Mouse (Mus musculus) kidney, postnatal 0 days (tissue): ENCODE measurements around the gene Ppp1r10. TPM values are rescaled to one million over a fixed set of nuclear protein-coding genes. Genes with fewer than 3 reads are reported as not detected.

Experiments
- ATAC-seq: fragments of 200-750 bp; cut with Nextera tagmentation; replicated peaks from 2 replicates; pipeline ENCODE4 v1.8.0; 2017; ENCODE audit warnings: low read depth, moderate number of reproducible peaks, moderate TSS enrichment, moderate library complexity; ENCODE audit not compliant: low FRiP score
- DNase-seq: peaks from one replicate; pipeline ENCODE4 v3.0.0-alpha.2; 2016; ENCODE audit warnings: low spot score
- H3K27ac ChIP-seq: fragments of 300-500 bp; sonication (generic); 2 replicates; pipeline ENCODE4 v1.5.1; 2014; ENCODE audit warnings: mild to moderate bottlenecking
- H3K27me3 ChIP-seq: fragments of 300-500 bp; sonication (generic); 2 replicates; pipeline ENCODE4 v1.6.1; 2014; ENCODE audit warnings: low read length, mixed read lengths; ENCODE audit not compliant: insufficient read depth
- H3K36me3 ChIP-seq: fragments of 300-500 bp; sonication (generic); 2 replicates; pipeline ENCODE4 v1.6.1; 2014; ENCODE audit warnings: low read length, mixed read lengths; ENCODE audit not compliant: insufficient read depth
- H3K4me1 ChIP-seq: fragments of 300-500 bp; sonication (generic); replicated peaks from 2 replicates; pipeline ENCODE4 v1.6.1; 2014; ENCODE audit warnings: antibody characterized with exemption, low read length, mixed read lengths; ENCODE audit not compliant: insufficient read depth
- H3K4me2 ChIP-seq: fragments of 300-500 bp; sonication (generic); 2 replicates; pipeline ENCODE4 v1.6.1; 2014; ENCODE audit warnings: mild to moderate bottlenecking, low read length, moderate library complexity, mixed read lengths
- H3K4me3 ChIP-seq: fragments of 300-500 bp; sonication (generic); replicated peaks from 2 replicates; pipeline ENCODE4 v1.5.1; 2014; ENCODE audit warnings: low read depth, low read length
- H3K9ac ChIP-seq: fragments of 300-500 bp; sonication (generic); 2 replicates; pipeline ENCODE4 v1.6.1; 2014; ENCODE audit warnings: low read depth, low read length
- H3K9me3 ChIP-seq: fragments of 300-500 bp; sonication (generic); replicated peaks from 2 replicates; pipeline ENCODE4 v1.6.1; 2016; ENCODE audit warnings: low read length, inconsistent platforms, mixed read lengths
- CTCF ChIP-seq: IDR thresholded peaks from 2 replicates; pipeline ENCODE4 v1.5.1; 2016; ENCODE audit warnings: antibody characterized with exemption, low read depth, mild to moderate bottlenecking, moderate library complexity
- WGBS: fragments of 180-500 bp; shearing (Covaris S2); extraction: QIAGEN DNeasy Blood & Tissue Kit; methylation state at CpG from one replicate; pipeline ENCODE4 v1.1.7; 2014; 5-methylcytosine and 5-hydroxymethylcytosine counted together
- polyA plus RNA-seq: library from polyadenylated mRNA; unstranded; fragments of >200 nt; fragmentation: Nextera tagmentation; extraction: Ambion mirVana; gene quantifications from 2 replicates; pipeline ENCODE4 v1.2.1, GENCODE M21; 2015

Gene Ppp1r10
- polyA plus RNA-seq, 1 experiment from 2014 or later = 28.8 TPM

- DNase-seq (no peak), ATAC-seq (no peak)
- Histone ChIP-seq H3K4me1 (no peaks in the 10 kb centered on the region; the same call in 1 of the 2 replicates), H3K9me3 (no peaks in the 10 kb centered on the region), H3K36me3 (peaks cover 53% of the 10 kb centered on the region), H3K9ac (no peak overlapping the region), H3K27ac (no peak overlapping the region), H3K4me2 (no peak overlapping the region), H3K4me3 (no peak overlapping the region), H3K27me3 (no peaks in the 10 kb centered on the region)
- WGBS = 93% methylated on average over 17 of the region's 17 CpGs
- TF ChIP-seq CTCF = no peak
These were observed 33.3 kb upstream of the Ppp1r10 start for GRCm38 (mm10) chr17:35882924-35883323.

DNA sequence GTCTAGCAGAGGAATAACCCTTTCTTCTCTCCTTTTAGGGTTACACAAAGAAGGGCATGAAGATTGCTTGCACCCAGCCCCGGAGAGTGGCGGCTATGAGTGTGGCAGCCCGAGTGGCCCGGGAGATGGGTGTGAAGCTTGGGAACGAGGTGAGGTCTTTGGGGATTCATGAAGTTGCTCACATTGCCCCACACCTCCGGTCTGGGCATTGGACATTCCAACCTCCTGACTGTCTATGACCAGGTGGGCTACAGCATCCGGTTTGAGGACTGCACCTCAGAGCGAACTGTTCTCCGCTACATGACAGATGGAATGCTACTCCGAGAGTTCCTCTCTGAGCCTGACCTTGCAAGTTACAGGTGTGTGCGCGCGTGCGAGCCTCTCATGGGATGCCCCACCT lies 32.5 kb upstream of the Ppp1r10 start:
- H3K4me2 ChIP-seq = no peak overlapping the region
- DNase-seq = no peak
- H3K4me1 ChIP-seq = no peaks in the 10 kb centered on the region; the same call in 1 of the 2 replicates
- no peak overlapping the region for H3K4me3 ChIP-seq
- H3K27me3 ChIP-seq = no peaks in the 10 kb centered on the region
- H3K27ac ChIP-seq = no peak overlapping the region
- WGBS = 96% methylated on average over 14 of the region's 14 CpGs
- peaks cover 61% of the 10 kb centered on the region for H3K36me3 ChIP-seq
- no peak for ATAC-seq
- H3K9ac ChIP-seq = no peak overlapping the region
- H3K9me3 ChIP-seq = no peaks in the 10 kb centered on the region
- no peak for TF ChIP-seq CTCF

DNA sequence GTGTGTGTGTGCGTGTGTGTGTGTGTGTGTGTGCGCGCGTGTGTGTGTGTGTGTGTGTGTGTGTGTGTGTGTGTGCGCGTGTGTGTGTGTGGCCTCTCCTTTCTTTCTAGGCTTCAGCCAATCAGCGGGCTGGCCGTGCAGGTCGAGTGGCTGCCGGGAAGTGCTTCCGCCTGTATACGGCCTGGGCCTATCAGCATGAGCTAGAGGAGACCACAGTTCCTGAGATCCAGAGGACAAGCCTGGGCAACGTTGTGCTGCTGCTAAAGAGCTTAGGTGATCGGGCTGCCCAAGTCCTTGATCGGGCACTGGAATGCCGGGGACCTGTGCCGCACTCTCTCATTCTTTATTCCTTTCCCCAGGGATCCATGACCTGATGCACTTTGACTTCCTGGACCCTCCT lies 28.5 kb upstream of the Ppp1r10 start:
- H3K4me1 ChIP-seq = no peaks in the 10 kb centered on the region
- no peak for ATAC-seq
- no peak overlapping the region for H3K27ac ChIP-seq
- peaks cover 81% of the 10 kb centered on the region for H3K36me3 ChIP-seq
- no peaks in the 10 kb centered on the region for H3K27me3 ChIP-seq
- WGBS = 90% methylated on average over 13 of the region's 17 CpGs
- no peak overlapping the region for H3K4me2 ChIP-seq
- no peak overlapping the region for H3K9ac ChIP-seq
- no peak overlapping the region for H3K4me3 ChIP-seq
- no peak for DNase-seq
- H3K9me3 ChIP-seq = no peaks in the 10 kb centered on the region
- TF ChIP-seq CTCF = no peak

- Histone ChIP-seq H3K36me3 (peaks cover 16% of the 10 kb centered on the region; the same call in 1 of the 2 replicates), H3K4me2 (peak within 1 kb of the TSS; percentile 91), H3K4me3 (peak within 1 kb of the TSS; percentile 88), H3K27me3 (no peaks in the 10 kb centered on the region), H3K9ac (peak within 1 kb of the TSS; percentile 87), H3K4me1 (peaks cover 4% of the 10 kb centered on the region; the same call in 1 of the 2 replicates), H3K27ac (peak within 1 kb of the TSS; percentile 85), H3K9me3 (no peaks in the 10 kb centered on the region)
- DNase-seq (peak; percentile 95), ATAC-seq (peak; percentile 91)
- WGBS = 2% methylated on average over 70 of the region's 86 CpGs
- no peak for TF ChIP-seq CTCF
These were observed 19.2 kb upstream of the Ppp1r10 start, which contains the start of gene 2310061I04Rik for GRCm38 (mm10) chr17:35896781-35897643. Gene 2310061I04Rik, minus strand, starts transcription at chr17:35897431.

GRCm38 (mm10) chr17:35897644-35898573 lies 18.3 kb upstream of the Ppp1r10 start:
- Histone ChIP-seq H3K27me3 (no peaks in the 10 kb centered on the region), H3K27ac (0 out of 2 replicates have a peak overlapping the region, but pooled peaks have one; percentile 3), H3K4me3 (0 out of 2 replicates have a peak overlapping the region, but pooled peaks have one; percentile 88), H3K9ac (peak overlapping the region; percentile 38; the same call in 1 of the 2 replicates), H3K4me1 (peaks cover 4% of the 10 kb centered on the region; the same call in 1 of the 2 replicates), H3K36me3 (peaks cover 10% of the 10 kb centered on the region; the same call in 1 of the 2 replicates), H3K4me2 (peak overlapping the region; percentile 91; the same call in 1 of the 2 replicates), H3K9me3 (no peaks in the 10 kb centered on the region)
- 37% methylated on average over 23 of the region's 23 CpGs for WGBS
- DNase-seq = no peak
- peak; percentile 56 for ATAC-seq
- TF ChIP-seq CTCF = no peak

GRCm38 (mm10) chr17:35900636-35901035 lies 15.6 kb upstream of the Ppp1r10 start:
- H3K9ac ChIP-seq = no peak overlapping the region
- WGBS = 91% methylated on average over 3 of the region's 3 CpGs
- no peak for TF ChIP-seq CTCF
- no peak for DNase-seq
- peaks cover 2% of the 10 kb centered on the region; the same call in 1 of the 2 replicates for H3K4me1 ChIP-seq
- no peaks in the 10 kb centered on the region for H3K27me3 ChIP-seq
- H3K36me3 ChIP-seq = peaks cover 16% of the 10 kb centered on the region
- ATAC-seq = no peak
- no peak overlapping the region for H3K4me2 ChIP-seq
- no peak overlapping the region for H3K27ac ChIP-seq
- no peaks in the 10 kb centered on the region for H3K9me3 ChIP-seq
- no peak overlapping the region for H3K4me3 ChIP-seq
